Mouse (Mus musculus) hindbrain, embryonic 15.5 days (tissue): ENCODE results near the gene Cog4. TPM values are rescaled to one million over a fixed set of nuclear protein-coding genes. Genes with fewer than 3 reads are reported as not detected.
"Not testable (repeated sequence)": the region's sequence is repeated elsewhere in the genome, so short reads cannot be mapped to it uniquely, and the experiment has no call there.

Experiments
- ATAC-seq: fragments of 200-750 bp; cut with Nextera tagmentation; 2 replicates; pipeline ENCODE4 v1.8.0; 2017; ENCODE audit warnings: low read depth, moderate number of reproducible peaks, moderate TSS enrichment; ENCODE audit not compliant: low FRiP score
- H3K27ac ChIP-seq: fragments of 300-500 bp; sonication (generic); replicated peaks from 2 replicates; pipeline ENCODE4 v1.5.1; 2015; ENCODE audit warnings: mild to moderate bottlenecking, inconsistent platforms
- H3K27me3 ChIP-seq: fragments of 300-500 bp; sonication (generic); 2 replicates; pipeline ENCODE4 v1.6.1; 2015; ENCODE audit warnings: control low read depth, inconsistent platforms
- H3K36me3 ChIP-seq: fragments of 300-500 bp; sonication (generic); 2 replicates; pipeline ENCODE4 v1.6.1; 2015; ENCODE audit warnings: control low read depth, inconsistent platforms
- H3K4me1 ChIP-seq: fragments of 300-500 bp; sonication (generic); replicated peaks from 2 replicates; pipeline ENCODE4 v1.6.1; 2015; ENCODE audit warnings: control low read depth, inconsistent platforms
- H3K4me2 ChIP-seq: fragments of 300-500 bp; sonication (generic); 2 replicates; pipeline ENCODE4 v1.6.1; 2015; ENCODE audit warnings: moderate library complexity, mild to moderate bottlenecking, inconsistent platforms
- H3K4me3 ChIP-seq: fragments of 300-500 bp; sonication (generic); 2 replicates; pipeline ENCODE4 v1.5.1; 2015; ENCODE audit warnings: mild to moderate bottlenecking, inconsistent platforms
- H3K9ac ChIP-seq: fragments of 300-500 bp; sonication (generic); 2 replicates; pipeline ENCODE4 v1.6.1; 2015; ENCODE audit warnings: inconsistent platforms
- H3K9me3 ChIP-seq: fragments of 300-500 bp; sonication (generic); 2 replicates; pipeline ENCODE4 v1.6.1; 2016; ENCODE audit warnings: control low read depth, inconsistent platforms
- WGBS: fragments of 180-500 bp; shearing (Covaris S2); methylation state at CpG from one replicate; pipeline ENCODE4 v1.1.7; 2015; 5-methylcytosine and 5-hydroxymethylcytosine counted together
- polyA plus RNA-seq: library from polyadenylated mRNA; unstranded; fragments of >200 nt; fragmentation: Nextera tagmentation; extraction: Ambion mirVana; gene quantifications from 2 replicates; pipeline ENCODE4 v1.2.1, GENCODE M21; 2015

Gene Cog4
- polyA plus RNA-seq, 1 experiment from 2014 or later, result 75.4 TPM

GRCm38 (mm10) chr8:110843207-110843606 lies 3.2 kb upstream of the Cog4 start:
- no peak overlapping the region for H3K27ac ChIP-seq
- no peaks in the 10 kb centered on the region for H3K27me3 ChIP-seq
- no peak overlapping the region for H3K4me3 ChIP-seq
- no peak overlapping the region for H3K9ac ChIP-seq
- WGBS, result 84% methylated on average over 5 of the region's 5 CpGs
- H3K4me1 ChIP-seq, result peaks cover 28% of the 10 kb centered on the region
- ATAC-seq, result no peak
- H3K36me3 ChIP-seq, result peaks cover 58% of the 10 kb centered on the region
- H3K4me2 ChIP-seq, result no peak overlapping the region
- H3K9me3 ChIP-seq, result no peaks in the 10 kb centered on the region

GRCm38 (mm10) chr8:110844941-110845340 lies 1.5 kb upstream of the Cog4 start:
- Histone ChIP-seq H3K9me3 (no peaks in the 10 kb centered on the region), H3K36me3 (peaks cover 45% of the 10 kb centered on the region), H3K4me2 (peak overlapping the region; percentile 90), H3K4me1 (peaks cover 30% of the 10 kb centered on the region), H3K9ac (no peak overlapping the region), H3K4me3 (peak overlapping the region; percentile 82; the same call in 1 of the 2 replicates), H3K27me3 (no peaks in the 10 kb centered on the region), H3K27ac (no peak overlapping the region)
- 76% methylated on average over 3 of the region's 3 CpGs for WGBS
- no peak for ATAC-seq

- Histone ChIP-seq H3K9me3 (no peaks in the 10 kb centered on the region), H3K4me2 (peak overlapping the region; percentile 90), H3K36me3 (peaks cover 45% of the 10 kb centered on the region), H3K27me3 (no peaks in the 10 kb centered on the region), H3K27ac (peak overlapping the region; percentile 92), H3K4me1 (peaks cover 30% of the 10 kb centered on the region), H3K4me3 (peak overlapping the region; percentile 82), H3K9ac (peak overlapping the region; percentile 95)
- 11% methylated on average over 17 of the region's 17 CpGs for WGBS
- ATAC-seq, result no peak
Observed at GRCm38 (mm10) chr8:110845821-110846404, 487 bp upstream of the Cog4 start.

GRCm38 (mm10) chr8:110847171-110847549 lies 760 bp downstream of the Cog4 start:
- no peaks in the 10 kb centered on the region for H3K27me3 ChIP-seq
- peak overlapping the region; percentile 95 for H3K9ac ChIP-seq
- H3K9me3 ChIP-seq, result no peaks in the 10 kb centered on the region
- peak overlapping the region; percentile 90 for H3K4me2 ChIP-seq
- peaks cover 48% of the 10 kb centered on the region for H3K36me3 ChIP-seq
- H3K4me3 ChIP-seq, result peak overlapping the region; percentile 82
- WGBS, result 3% methylated on average over 13 of the region's 13 CpGs
- peak overlapping the region; percentile 92 for H3K27ac ChIP-seq
- ATAC-seq, result peak; percentile 56
- H3K4me1 ChIP-seq, result peaks cover 30% of the 10 kb centered on the region

- Histone ChIP-seq H3K27ac (no peak overlapping the region), H3K9ac (peak overlapping the region; percentile 95; the same call in 1 of the 2 replicates), H3K4me1 (peaks cover 30% of the 10 kb centered on the region), H3K4me2 (peak overlapping the region; percentile 90), H3K36me3 (peaks cover 48% of the 10 kb centered on the region), H3K27me3 (no peaks in the 10 kb centered on the region), H3K4me3 (peak overlapping the region; percentile 82), H3K9me3 (no peaks in the 10 kb centered on the region)
- no peak for ATAC-seq
- WGBS, result 70% methylated on average over 14 of the region's 14 CpGs
Observed at GRCm38 (mm10) chr8:110847645-110848495, 1.5 kb downstream of the Cog4 start.

GRCm38 (mm10) chr8:110851186-110851585 lies 4.8 kb downstream of the Cog4 start:
- 96% methylated on average over 10 of the region's 10 CpGs for WGBS
- no peaks in the 10 kb centered on the region for H3K27me3 ChIP-seq
- no peak for ATAC-seq

GRCm38 (mm10) chr8:110856073-110856472 lies 9.7 kb downstream of the Cog4 start:
- not testable (repeated sequence) for H3K27me3 ChIP-seq, H3K27ac ChIP-seq, H3K9ac ChIP-seq, H3K4me2 ChIP-seq, H3K4me3 ChIP-seq, H3K9me3 ChIP-seq, H3K4me1 ChIP-seq, ATAC-seq
- H3K36me3 ChIP-seq, result peaks cover 92% of the 10 kb centered on the region
- WGBS, result 95% methylated on average over 4 of the region's 4 CpGs

More at GRCm38 (mm10) chr8:110851186-110851585, 4.8 kb downstream of the Cog4 start:
- H3K9ac ChIP-seq, result no peak overlapping the region
- no peak overlapping the region for H3K27ac ChIP-seq
- H3K36me3 ChIP-seq, result peaks cover 66% of the 10 kb centered on the region
- no peak overlapping the region for H3K4me3 ChIP-seq
- peaks cover 11% of the 10 kb centered on the region for H3K4me1 ChIP-seq
- H3K9me3 ChIP-seq, result no peaks in the 10 kb centered on the region
- no peak overlapping the region for H3K4me2 ChIP-seq

GRCm38 (mm10) chr8:110856760-110857461 lies 10.5 kb downstream of the Cog4 start:
- no peak overlapping the region for H3K9ac ChIP-seq
- no peak overlapping the region for H3K27ac ChIP-seq
- H3K4me3 ChIP-seq, result no peak overlapping the region
- ATAC-seq, result no peak
- H3K4me2 ChIP-seq, result no peak overlapping the region
- no peaks in the 10 kb centered on the region for H3K9me3 ChIP-seq
- WGBS, result 91% methylated on average over 5 of the region's 5 CpGs
- no peaks in the 10 kb centered on the region for H3K4me1 ChIP-seq
- peaks cover 86% of the 10 kb centered on the region for H3K36me3 ChIP-seq
- H3K27me3 ChIP-seq, result no peaks in the 10 kb centered on the region

GRCm38 (mm10) chr8:110859651-110860501 lies 13.5 kb downstream of the Cog4 start:
- H3K4me2 ChIP-seq, result no peak overlapping the region
- H3K9ac ChIP-seq, result no peak overlapping the region
- H3K4me3 ChIP-seq, result no peak overlapping the region
- no peak for ATAC-seq
- H3K4me1 ChIP-seq, result no peaks in the 10 kb centered on the region
- H3K27me3 ChIP-seq, result no peaks in the 10 kb centered on the region
- WGBS, result 87% methylated on average over 7 of the region's 7 CpGs
- peaks cover 86% of the 10 kb centered on the region for H3K36me3 ChIP-seq
- no peak overlapping the region for H3K27ac ChIP-seq
- no peaks in the 10 kb centered on the region for H3K9me3 ChIP-seq

- not testable (repeated sequence) for H3K4me2 ChIP-seq, H3K9me3 ChIP-seq, H3K9ac ChIP-seq, ATAC-seq, H3K27ac ChIP-seq, H3K27me3 ChIP-seq, H3K4me3 ChIP-seq, H3K4me1 ChIP-seq
- H3K36me3 ChIP-seq, result peaks cover 88% of the 10 kb centered on the region
- 96% methylated on average over 7 of the region's 7 CpGs for WGBS
Observed at GRCm38 (mm10) chr8:110861347-110862025, 15.1 kb downstream of the Cog4 start.

GRCm38 (mm10) chr8:110870501-110870900 lies 24.1 kb downstream of the Cog4 start:
- no peak overlapping the region for H3K4me3 ChIP-seq
- no peaks in the 10 kb centered on the region for H3K27me3 ChIP-seq
- no peak overlapping the region for H3K27ac ChIP-seq
- H3K9ac ChIP-seq, result no peak overlapping the region
- no peak overlapping the region for H3K4me2 ChIP-seq
- 96% methylated on average over 2 of the region's 2 CpGs for WGBS
- H3K9me3 ChIP-seq, result no peaks in the 10 kb centered on the region
- H3K36me3 ChIP-seq, result peaks cover 80% of the 10 kb centered on the region
- no peak for ATAC-seq
- no peaks in the 10 kb centered on the region for H3K4me1 ChIP-seq
